Comparison of ENCODE assay signal across 12 mouse cellular contexts in the genomic region with DNA sequence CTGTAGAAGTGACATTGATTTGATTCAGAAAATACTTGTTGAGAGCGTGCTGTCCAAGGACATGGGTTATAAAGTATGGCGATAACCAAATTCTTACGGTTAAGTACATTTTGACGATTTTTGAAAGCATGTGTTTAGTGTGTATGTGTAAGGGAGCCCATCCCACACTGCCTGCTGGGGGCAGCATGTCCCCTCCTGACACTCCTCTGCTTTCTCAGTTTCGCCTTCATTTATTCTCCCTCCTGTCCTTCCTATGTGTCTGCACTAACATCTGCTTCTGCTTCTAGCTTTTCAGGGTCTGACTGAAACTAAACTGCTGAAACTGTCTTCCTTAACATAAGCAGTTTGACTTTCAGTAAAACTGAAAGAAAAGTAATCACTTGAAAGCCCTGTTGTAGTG. TPM values are rescaled to one million over a fixed set of nuclear protein-coding genes. Genes with fewer than 3 reads are reported as not detected.
A peak's percentile ranks its signal among the peaks of the same experiment; 100 is the strongest.
DNase-seq lines count a peak whose midpoint lies in the region; ATAC-seq and TF ChIP-seq lines count a peak whose summit lies in the region.
"Had no signal": no experiment of that assay in that cellular context is flagged by ENCODE, and none has a peak within 500 bp of the region (broad histone marks: within the 10 kb centered on the region; RNA-seq: fewer than 3 reads in every experiment).

No protein-coding gene starts in this region.

- H3K36me3 ChIP-seq in heart, postnatal 0 days (replicated peaks; ENCODE audit: control insufficient read depth, insufficient read depth, low read length): no peaks in the 10 kb centered on the region
- H3K36me3 ChIP-seq in heart, embryonic 11.5 days (ENCODE audit: control insufficient read depth, insufficient read depth, low read length): no peaks in the 10 kb centered on the region
- no peaks in the 10 kb centered on the region; the same call in 1 of the 2 replicates for H3K36me3 ChIP-seq in lung, embryonic 16.5 days (ENCODE audit: control insufficient read depth, insufficient read depth, low read length)
- peaks cover 11% of the 10 kb centered on the region for H3K36me3 ChIP-seq in forebrain, embryonic 15.5 days
- H3K36me3 ChIP-seq in hindbrain, embryonic 13.5 days: peaks cover 7% of the 10 kb centered on the region
- H3K36me3 ChIP-seq: liver, embryonic 15.5 days; neural tube, embryonic 12.5 days had no signal

- no peak for TF ChIP-seq CTCF in heart, postnatal 0 days (IDR thresholded peaks at IDR 0.05; ENCODE audit: low read depth)

- H3K4me3 ChIP-seq in heart, postnatal 0 days (ENCODE audit: low read depth, low read length): no peak overlapping the region
- H3K4me3 ChIP-seq in heart, embryonic 11.5 days (ENCODE audit: low read depth, low read length): no peak overlapping the region
- H3K4me3 ChIP-seq in lung, embryonic 16.5 days (ENCODE audit: low read length): no peak overlapping the region
- H3K4me3 ChIP-seq in forebrain, embryonic 15.5 days: no peak overlapping the region
- H3K4me3 ChIP-seq in hindbrain, embryonic 13.5 days: no peak overlapping the region
- H3K4me3 ChIP-seq: liver, embryonic 15.5 days; neural tube, embryonic 12.5 days had no signal

- no peak overlapping the region for H3K9ac ChIP-seq in heart, postnatal 0 days (replicated peaks; ENCODE audit: low read depth, low read length)
- no peak overlapping the region for H3K9ac ChIP-seq in heart, embryonic 11.5 days (ENCODE audit: low read depth, low read length)
- no peak overlapping the region for H3K9ac ChIP-seq in lung, embryonic 16.5 days (ENCODE audit: low read length)
- H3K9ac ChIP-seq in forebrain, embryonic 15.5 days (replicated peaks): no peak overlapping the region
- H3K9ac ChIP-seq in hindbrain, embryonic 13.5 days: no peak overlapping the region
- H3K9ac ChIP-seq: liver, embryonic 15.5 days; neural tube, embryonic 12.5 days had no signal

- no peak overlapping the region for H3K27ac ChIP-seq in heart, postnatal 0 days (ENCODE audit: low read depth)
- no peak overlapping the region for H3K27ac ChIP-seq in heart, embryonic 11.5 days (ENCODE audit: low read depth, low read length)
- H3K27ac ChIP-seq in lung, embryonic 16.5 days (ENCODE audit: low read length): peak overlapping the region; percentile 20; the same call in 1 of the 2 replicates
- no peak overlapping the region for H3K27ac ChIP-seq in forebrain, embryonic 15.5 days (replicated peaks)
- H3K27ac ChIP-seq in hindbrain, embryonic 13.5 days: no peak overlapping the region
- H3K27ac ChIP-seq: liver, embryonic 15.5 days; neural tube, embryonic 12.5 days had no signal

- DNase-seq in heart, postnatal 0 days (ENCODE audit: low spot score): peak; percentile 12
- peak; percentile 9 for DNase-seq in right cerebral cortex, postnatal 14 days
- no peak for DNase-seq in right cerebral cortex, postnatal 36 days (ENCODE audit: low spot score in 2 of 2)
- peak; percentile 17 to 18 for DNase-seq in thymus, postnatal 36 days
- DNase-seq: cerebellum, adult 2 months had no signal

- H3K4me2 ChIP-seq in heart, postnatal 0 days (ENCODE audit: low read depth, low read length): no peak overlapping the region
- H3K4me2 ChIP-seq in heart, embryonic 11.5 days: no peak overlapping the region
- no peak overlapping the region for H3K4me2 ChIP-seq in lung, embryonic 16.5 days (ENCODE audit: low read depth, low read length)
- no peak overlapping the region for H3K4me2 ChIP-seq in forebrain, embryonic 15.5 days (replicated peaks)
- H3K4me2 ChIP-seq in hindbrain, embryonic 13.5 days: no peak overlapping the region
- H3K4me2 ChIP-seq: liver, embryonic 15.5 days; neural tube, embryonic 12.5 days had no signal

- no peaks in the 10 kb centered on the region for H3K4me1 ChIP-seq in heart, postnatal 0 days (ENCODE audit: control insufficient read depth, insufficient read depth)
- H3K4me1 ChIP-seq in heart, embryonic 11.5 days (ENCODE audit: control insufficient read depth, insufficient read depth, low read length): no peaks in the 10 kb centered on the region
- H3K4me1 ChIP-seq in lung, embryonic 16.5 days (replicated peaks; ENCODE audit: control insufficient read depth, insufficient read depth, low read length): no peaks in the 10 kb centered on the region
- no peaks in the 10 kb centered on the region for H3K4me1 ChIP-seq in forebrain, embryonic 15.5 days
- H3K4me1 ChIP-seq in hindbrain, embryonic 13.5 days (replicated peaks): no peaks in the 10 kb centered on the region
- H3K4me1 ChIP-seq: liver, embryonic 15.5 days; neural tube, embryonic 12.5 days had no signal

- no peaks in the 10 kb centered on the region for H3K9me3 ChIP-seq in heart, postnatal 0 days (replicated peaks; ENCODE audit: control insufficient read depth, low read length)
- no peaks in the 10 kb centered on the region for H3K9me3 ChIP-seq in heart, embryonic 11.5 days (replicated peaks; ENCODE audit: control insufficient read depth, low read length)
- H3K9me3 ChIP-seq in lung, embryonic 16.5 days (ENCODE audit: control insufficient read depth, low read length): no peaks in the 10 kb centered on the region
- H3K9me3 ChIP-seq in forebrain, embryonic 15.5 days: no peaks in the 10 kb centered on the region
- no peaks in the 10 kb centered on the region for H3K9me3 ChIP-seq in hindbrain, embryonic 13.5 days
- H3K9me3 ChIP-seq: liver, embryonic 15.5 days; neural tube, embryonic 12.5 days had no signal

- ATAC-seq in heart, postnatal 0 days (ENCODE audit: insufficient read depth, low read depth): no peak
- no peak for ATAC-seq in heart, embryonic 11.5 days (replicated peaks; ENCODE audit: insufficient number of reproducible peaks, low FRiP score, low TSS enrichment)
- no peak for ATAC-seq in lung, embryonic 16.5 days (ENCODE audit: low read depth)
- ATAC-seq in forebrain, embryonic 15.5 days (replicated peaks): no peak
- ATAC-seq in hindbrain, embryonic 13.5 days (ENCODE audit: low FRiP score): no peak

- no peak for TF ChIP-seq EP300 in heart, postnatal 0 days (IDR thresholded peaks at IDR 0.05; ENCODE audit: low read depth)

- WGBS in heart, postnatal 0 days: 85% methylated on average over 5 of the region's 5 CpGs
- 84% methylated on average over 5 of the region's 5 CpGs for WGBS in heart, embryonic 11.5 days (ENCODE audit: insufficient replicate concordance)
- whole genome bisulfite sequencing in lung, embryonic 16.5 days: 79% methylated on average over 5 of the region's 5 CpGs
- 89% methylated on average over 5 of the region's 5 CpGs for WGBS in forebrain, embryonic 15.5 days
- 91% methylated on average over 5 of the region's 5 CpGs for WGBS in hindbrain, embryonic 13.5 days

- no peaks in the 10 kb centered on the region for H3K27me3 ChIP-seq in heart, postnatal 0 days (ENCODE audit: control insufficient read depth, insufficient read depth, low read length)
- no peaks in the 10 kb centered on the region for H3K27me3 ChIP-seq in heart, embryonic 11.5 days (ENCODE audit: control insufficient read depth, insufficient read depth, low read length)
- no peaks in the 10 kb centered on the region for H3K27me3 ChIP-seq in lung, embryonic 16.5 days (ENCODE audit: control insufficient read depth, insufficient read depth, low read depth, low read length)
- no peaks in the 10 kb centered on the region for H3K27me3 ChIP-seq in forebrain, embryonic 15.5 days
- no peaks in the 10 kb centered on the region for H3K27me3 ChIP-seq in hindbrain, embryonic 13.5 days
- H3K27me3 ChIP-seq: liver, embryonic 15.5 days; neural tube, embryonic 12.5 days had no signal

RNA-seq across cellular contexts. Expression of a gene that starts 36.7 kb away (rescaled TPM):
- total RNA-seq in heart, postnatal 0 days (2014; rRNA removed; ENCODE audit: low replicate concordance): 50.6 and 57.4 TPM in 2 replicates
- polyA plus RNA-seq in heart, postnatal 0 days (2015; fragmentation: Nextera tagmentation; extraction: Ambion mirVana): 84.8 and 86.1 TPM in 2 replicates
- 94.1 and 97.6 TPM in 2 replicates for polyA plus RNA-seq in heart, embryonic 11.5 days (2014; fragmentation: Nextera tagmentation; extraction: Ambion mirVana)
- 105 and 111 TPM in 2 replicates for polyA plus RNA-seq in lung, embryonic 16.5 days (2015; fragmentation: Nextera tagmentation; extraction: Ambion mirVana)
- 119 and 132 TPM in 2 replicates for polyA plus RNA-seq in forebrain, embryonic 15.5 days (2015; fragmentation: Nextera tagmentation; extraction: Ambion mirVana)
- polyA plus RNA-seq in hindbrain, embryonic 13.5 days (2015; fragmentation: Nextera tagmentation; extraction: Ambion mirVana): 115 and 117 TPM in 2 replicates

RNA-seq across cellular contexts. Expression of a gene that starts 36.8 kb away (rescaled TPM):
- 6.4 and 8.6 TPM in 2 replicates for total RNA-seq in heart, postnatal 0 days (2014; rRNA removed; ENCODE audit: low replicate concordance)
- polyA plus RNA-seq in heart, postnatal 0 days (2015; fragmentation: Nextera tagmentation; extraction: Ambion mirVana): 3.2 and 3.7 TPM in 2 replicates
- 7.1 and 7.5 TPM in 2 replicates for polyA plus RNA-seq in heart, embryonic 11.5 days (2014; fragmentation: Nextera tagmentation; extraction: Ambion mirVana)
- polyA plus RNA-seq in lung, embryonic 16.5 days (2015; fragmentation: Nextera tagmentation; extraction: Ambion mirVana): 15.5 and 16.2 TPM in 2 replicates
- 21.1 and 23.2 TPM in 2 replicates for polyA plus RNA-seq in forebrain, embryonic 15.5 days (2015; fragmentation: Nextera tagmentation; extraction: Ambion mirVana)
- 22.0 and 23.2 TPM in 2 replicates for polyA plus RNA-seq in hindbrain, embryonic 13.5 days (2015; fragmentation: Nextera tagmentation; extraction: Ambion mirVana)

RNA-seq across cellular contexts. Expression of a gene that starts 51.3 kb away (rescaled TPM):
- 0.35 TPM in 1 of 2 replicates, not detected in the other for total RNA-seq in heart, postnatal 0 days (2014; rRNA removed; ENCODE audit: low replicate concordance)
- 0.23 and 0.25 TPM in 2 replicates for polyA plus RNA-seq in heart, postnatal 0 days (2015; fragmentation: Nextera tagmentation; extraction: Ambion mirVana)
- not detected in 2 replicates for polyA plus RNA-seq in heart, embryonic 11.5 days (2014; fragmentation: Nextera tagmentation; extraction: Ambion mirVana)
- 0.10 and 6.9 TPM in 2 replicates for polyA plus RNA-seq in lung, embryonic 16.5 days (2015; fragmentation: Nextera tagmentation; extraction: Ambion mirVana)
- not detected in 2 replicates for polyA plus RNA-seq in forebrain, embryonic 15.5 days (2015; fragmentation: Nextera tagmentation; extraction: Ambion mirVana)
- not detected in 2 replicates for polyA plus RNA-seq in hindbrain, embryonic 13.5 days (2015; fragmentation: Nextera tagmentation; extraction: Ambion mirVana)
- polyA plus RNA-seq: hindbrain, embryonic 11.5 days; neural tube, embryonic 12.5 days had no signal

Comparison
In these comparisons a context has a peak if more than half of its experiments do, and no peak if none do; other contexts are left out.
1. DNase-seq: peak in heart, postnatal 0 days (single experiment), right cerebral cortex, postnatal 14 days (single experiment) and thymus, postnatal 36 days (2 of 2); none in right cerebral cortex, postnatal 36 days (0 of 2).